Mouse (Mus musculus): Measurements from ENCODE around the gene Gm20716. TPM values are rescaled to one million over a fixed set of nuclear protein-coding genes. Genes with fewer than 3 reads are reported as not detected.

Gene Gm20716
- polyA plus RNA-seq, 1 experiment = 39.9 TPM

- H3K4me1 ChIP-seq (ENCODE audit: control insufficient read depth, insufficient read depth, low read length) = no peaks in the 10 kb centered on the region
- no peak overlapping the region for H3K27ac ChIP-seq (ENCODE audit: insufficient read depth, low read length)
- WGBS = 45% methylated on average over 2 of the region's 2 CpGs
- TF ChIP-seq CTCF (IDR thresholded peaks at IDR 0.05; ENCODE audit: borderline replicate concordance, insufficient read depth, low read depth, low read length) (no peak), POLR2A (IDR thresholded peaks at IDR 0.05; ENCODE audit: borderline replicate concordance, insufficient read depth, low read length) (no peak)
- no peak overlapping the region for H3K4me3 ChIP-seq (replicated peaks; ENCODE audit: insufficient read depth, low read depth, low read length)
- H3K27me3 ChIP-seq (ENCODE audit: control insufficient read depth, insufficient read depth, low read length) = no peaks in the 10 kb centered on the region
- no peak for DNase-seq
Measured at GRCm38 (mm10) chr2:168145437-168145836, 84.7 kb downstream of the Gm20716 start.

- no peak for DNase-seq
- Histone ChIP-seq H3K4me1 (ENCODE audit: control insufficient read depth, insufficient read depth, low read length) (no peaks in the 10 kb centered on the region), H3K4me3 (replicated peaks; ENCODE audit: insufficient read depth, low read depth, low read length) (no peak overlapping the region), H3K27ac (ENCODE audit: insufficient read depth, low read length) (no peak overlapping the region), H3K27me3 (ENCODE audit: control insufficient read depth, insufficient read depth, low read length) (no peaks in the 10 kb centered on the region)
- 29% methylated on average over 5 of the region's 5 CpGs for WGBS
- no peak for TF ChIP-seq POLR2A (IDR thresholded peaks at IDR 0.05; ENCODE audit: borderline replicate concordance, insufficient read depth, low read length)
- TF ChIP-seq CTCF (IDR thresholded peaks at IDR 0.05; ENCODE audit: borderline replicate concordance, insufficient read depth, low read depth, low read length) = no peak
Measured at GRCm38 (mm10) chr2:168143794-168144193, 86.4 kb downstream of the Gm20716 start.

GRCm38 (mm10) chr2:168137161-168137560 is 93.0 kb downstream of the Gm20716 start:
- no peak for DNase-seq
- H3K27ac ChIP-seq (ENCODE audit: insufficient read depth, low read length) = no peak overlapping the region
- no peaks in the 10 kb centered on the region for H3K4me1 ChIP-seq (ENCODE audit: control insufficient read depth, insufficient read depth, low read length)
- no peak overlapping the region for H3K4me3 ChIP-seq (replicated peaks; ENCODE audit: insufficient read depth, low read depth, low read length)
- 16% methylated on average over 15 of the region's 15 CpGs for WGBS
- TF ChIP-seq POLR2A (IDR thresholded peaks at IDR 0.05; ENCODE audit: borderline replicate concordance, insufficient read depth, low read length) = no peak
- no peaks in the 10 kb centered on the region for H3K27me3 ChIP-seq (ENCODE audit: control insufficient read depth, insufficient read depth, low read length)

Other genes starting within 250 kb of the Gm20716 start
- 0.44 and 0.84 TPM in 2 replicates for gene Ripor3, start 219.7 kb downstream of the Gm20716 start, polyA plus RNA-seq (2012; rRNA removed)
- 5.3 and 5.7 TPM in 2 replicates for gene Pard6b, start 149.4 kb downstream of the Gm20716 start, polyA plus RNA-seq (2012; rRNA removed)
- 25.9 and 33.0 TPM in 2 replicates for gene Adnp, start 23.3 kb downstream of the Gm20716 start, polyA plus RNA-seq (2012; rRNA removed)
- 26.7 and 28.1 TPM in 2 replicates for gene Dpm1, start 227 bp upstream of the Gm20716 start, polyA plus RNA-seq (2012; rRNA removed)
- gene Mocs3, start 258 bp upstream of the Gm20716 start, polyA plus RNA-seq (2012; rRNA removed) = 13.4 and 14.1 TPM in 2 replicates
- gene Kcng1, start 51.4 kb upstream of the Gm20716 start, polyA plus RNA-seq (2012; rRNA removed) = 1.5 and 1.8 TPM in 2 replicates

Measured in cerebellum, adult 2 months (tissue).